Mouse (Mus musculus) thymus, postnatal 4 days (tissue): ENCODE results near the gene Gm45234.
A peak's percentile ranks its signal among the peaks of the same experiment; 100 is the strongest.
"Not testable (repeated sequence)": the region's sequence is repeated elsewhere in the genome, so short reads cannot be mapped to it uniquely, and the experiment has no call there.

ENCODE experiments used
- DNase-seq: peaks from one replicate; pipeline ENCODE4 v3.0.0; 2021

Gm45234 gene

GRCm38 (mm10) chr6:124755831-124756595 lies at the start of gene Gm45234, which contains the start of gene Atn1:
TSS of gene Gm45234 (minus strand) at chr6:124756021.
TSS of gene Atn1 (minus strand) at chr6:124756524.
- DNase-seq: peak; percentile 63

- DNase-seq: no peak
These were observed 48.5 kb upstream of the Gm45234 start for GRCm38 (mm10) chr6:124804341-124804740.

GRCm38 (mm10) chr6:124803691-124804090 lies 47.9 kb upstream of the Gm45234 start:
- not testable (repeated sequence) for DNase-seq

GRCm38 (mm10) chr6:124803061-124803460 lies 47.2 kb upstream of the Gm45234 start:
- DNase-seq: no peak

GRCm38 (mm10) chr6:124802400-124802799 lies 46.6 kb upstream of the Gm45234 start:
- DNase-seq: not testable (repeated sequence)

- DNase-seq: no peak
These were observed 40.4 kb upstream of the Gm45234 start for GRCm38 (mm10) chr6:124796200-124796599.

- DNase-seq: no peak
These were observed 40.0 kb upstream of the Gm45234 start for GRCm38 (mm10) chr6:124795781-124796180.

- DNase-seq: no peak
These were observed 36.1 kb upstream of the Gm45234 start for GRCm38 (mm10) chr6:124791911-124792310.

- DNase-seq: no peak
These were observed 34.3 kb upstream of the Gm45234 start for GRCm38 (mm10) chr6:124790121-124790520.

- DNase-seq: no peak
These were observed 33.7 kb upstream of the Gm45234 start for GRCm38 (mm10) chr6:124789519-124789918.

GRCm38 (mm10) chr6:124787722-124788121 lies 31.9 kb upstream of the Gm45234 start:
- DNase-seq: no peak

- no peak for DNase-seq
These were observed 31.1 kb upstream of the Gm45234 start for GRCm38 (mm10) chr6:124786756-124787420.

GRCm38 (mm10) chr6:124782436-124782835 lies 26.6 kb upstream of the Gm45234 start:
- DNase-seq: peak; percentile 70

GRCm38 (mm10) chr6:124780917-124781316 lies 25.1 kb upstream of the Gm45234 start:
- DNase-seq: no peak

- peak; percentile 34 for DNase-seq
These were observed 24.2 kb upstream of the Gm45234 start for GRCm38 (mm10) chr6:124779984-124780416.

- DNase-seq: peak; percentile 74
These were observed 23.6 kb upstream of the Gm45234 start, which contains the start of gene Lrrc23 for GRCm38 (mm10) chr6:124779222-124779983. TSS of gene Lrrc23 (minus strand) at chr6:124779727.

GRCm38 (mm10) chr6:124770511-124770910 lies 14.7 kb upstream of the Gm45234 start:
- DNase-seq: no peak

- no peak for DNase-seq
These were observed 14.2 kb upstream of the Gm45234 start for GRCm38 (mm10) chr6:124770013-124770412.

- DNase-seq: peak; percentile 80
These were observed 13.4 kb upstream of the Gm45234 start, which contains the start of gene Eno2 for GRCm38 (mm10) chr6:124769101-124769765. TSS of gene Eno2 (minus strand) at chr6:124769673.

- DNase-seq: no peak
These were observed 12.9 kb upstream of the Gm45234 start for GRCm38 (mm10) chr6:124768704-124769044.

GRCm38 (mm10) chr6:124767920-124768703 lies 12.3 kb upstream of the Gm45234 start:
- peak; percentile 61 for DNase-seq

GRCm38 (mm10) chr6:124767536-124767919 lies 11.7 kb upstream of the Gm45234 start:
- DNase-seq: no peak
